Mouse (Mus musculus) adipocyte (in vitro differentiated cells): ENCODE results near the gene Olfr646.

Experiments used
- DNase-seq: peaks from one replicate; pipeline ENCODE4 v3.0.0-alpha.2; 2016; ENCODE audit warnings: low spot score

Gene Olfr646

GRCm38 (mm10) chr7:104104757-104104972 lies at the start of gene Olfr646:
Gene Olfr646 (plus strand): TSS chr7:104104873.
- DNase-seq, result no peak

- no peak for DNase-seq
These were observed 45.5 kb upstream of the Olfr646 start for GRCm38 (mm10) chr7:104059215-104059614.

- DNase-seq, result no peak
These were observed 43.3 kb upstream of the Olfr646 start, which contains the start of gene 4930516K23Rik for GRCm38 (mm10) chr7:104061345-104061744. Gene 4930516K23Rik (minus strand): TSS chr7:104061445.

GRCm38 (mm10) chr7:104071769-104072168 lies 32.9 kb upstream of the Olfr646 start, which contains the start of gene Olfr644:
Gene Olfr644 (minus strand): TSS chr7:104071869.
- DNase-seq, result no peak

- DNase-seq, result no peak
These were observed 19.3 kb upstream of the Olfr646 start, which contains the start of gene Olfr645 for GRCm38 (mm10) chr7:104085365-104085764. Gene Olfr645 (minus strand): TSS chr7:104085465.

GRCm38 (mm10) chr7:104103913-104104756 lies 538 bp upstream of the Olfr646 start:
- DNase-seq, result no peak

GRCm38 (mm10) chr7:104129726-104130125 lies 25.1 kb downstream of the Olfr646 start, which contains the start of gene Ubqln5:
Gene Ubqln5 (minus strand): TSS chr7:104129826.
- no peak for DNase-seq

- no peak for DNase-seq
These were observed 32.6 kb downstream of the Olfr646 start, which contains the start of gene Olfr643 for GRCm38 (mm10) chr7:104137305-104137704. Gene Olfr643 (minus strand): TSS chr7:104137405.

GRCm38 (mm10) chr7:104143179-104143578 lies 38.5 kb downstream of the Olfr646 start, which contains the start of gene Ubqln3:
Gene Ubqln3 (minus strand): TSS chr7:104143279.
- no peak for DNase-seq

GRCm38 (mm10) chr7:104150456-104150855 lies 45.8 kb downstream of the Olfr646 start, which contains the start of gene Ubqlnl:
Gene Ubqlnl (minus strand): TSS chr7:104150556.
- DNase-seq, result no peak
